Mouse (Mus musculus) c-Kit-positive CD71-positive TER-119-positive erythroid progenitor cells, embryonic 14.5 days (primary cell): ENCODE results near the gene Ppp1r12a.
A peak's percentile ranks its signal among the peaks of the same experiment; 100 is the strongest.
"Not testable (repeated sequence)": the region's sequence is repeated elsewhere in the genome, so short reads cannot be mapped to it uniquely, and the experiment has no call there.

Experiments used
- DNase-seq: peaks from one replicate; pipeline ENCODE4 v3.0.0-alpha.2; 2013; ENCODE audit warnings: low spot score

Gene Ppp1r12a

DNA sequence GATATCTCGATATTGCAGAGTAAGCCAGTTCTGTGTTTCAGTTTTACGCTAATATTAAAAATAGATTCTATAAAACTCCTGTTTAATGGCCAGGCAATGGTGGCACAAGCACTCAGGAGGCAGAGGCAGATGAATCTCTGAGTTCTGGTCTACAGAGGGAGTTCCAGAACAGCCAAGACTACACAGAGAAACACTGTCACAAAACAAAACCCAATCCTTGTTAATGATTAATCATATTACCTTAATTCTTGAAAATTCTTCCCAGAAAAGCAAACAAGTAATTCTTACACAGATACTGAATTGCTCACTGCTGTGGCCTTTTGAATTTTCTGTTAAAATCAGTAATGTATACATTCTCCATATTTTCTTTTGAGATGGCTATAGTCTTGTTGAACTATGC is 37.0 kb downstream of the Ppp1r12a start:
- no peak for DNase-seq

DNA sequence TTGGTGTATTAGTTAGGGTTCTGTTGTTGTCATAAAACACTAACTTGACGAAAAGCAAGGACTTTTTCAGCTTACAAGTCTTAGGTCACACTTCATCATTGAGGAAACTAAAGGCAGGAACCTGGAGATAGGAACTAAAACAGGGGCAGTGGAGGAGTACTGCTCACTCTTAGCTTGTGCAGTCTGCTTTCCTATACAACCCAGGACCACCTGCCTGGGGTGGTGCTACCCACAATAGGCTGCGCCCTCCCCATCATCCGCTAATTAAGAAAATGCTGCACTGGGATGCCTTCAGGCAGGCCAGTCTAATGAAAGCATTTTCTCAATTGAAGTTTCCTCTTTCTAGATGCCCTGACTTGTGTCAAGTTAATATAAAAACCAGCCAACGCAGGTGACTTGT is 40.1 kb downstream of the Ppp1r12a start:
- DNase-seq = no peak

DNA sequence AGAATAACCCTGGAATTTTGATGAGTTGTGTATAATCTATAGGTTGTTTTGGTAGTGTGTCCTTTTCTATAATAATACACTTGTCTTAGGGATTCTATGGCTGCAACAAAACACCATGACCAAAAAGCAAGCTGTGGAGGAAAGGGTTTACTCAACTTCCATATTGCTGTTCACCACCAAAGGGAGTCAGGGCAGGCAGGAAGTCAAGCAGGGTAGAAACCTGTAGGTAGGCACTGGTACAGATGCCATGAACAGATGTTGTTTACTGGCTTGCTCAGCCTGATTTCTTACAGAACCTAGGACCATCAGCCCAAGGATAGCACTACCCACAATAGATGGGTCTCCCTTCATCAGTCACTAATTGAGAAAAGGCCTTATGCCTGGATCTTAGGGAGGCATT is 41.4 kb downstream of the Ppp1r12a start:
- no peak for DNase-seq

DNA sequence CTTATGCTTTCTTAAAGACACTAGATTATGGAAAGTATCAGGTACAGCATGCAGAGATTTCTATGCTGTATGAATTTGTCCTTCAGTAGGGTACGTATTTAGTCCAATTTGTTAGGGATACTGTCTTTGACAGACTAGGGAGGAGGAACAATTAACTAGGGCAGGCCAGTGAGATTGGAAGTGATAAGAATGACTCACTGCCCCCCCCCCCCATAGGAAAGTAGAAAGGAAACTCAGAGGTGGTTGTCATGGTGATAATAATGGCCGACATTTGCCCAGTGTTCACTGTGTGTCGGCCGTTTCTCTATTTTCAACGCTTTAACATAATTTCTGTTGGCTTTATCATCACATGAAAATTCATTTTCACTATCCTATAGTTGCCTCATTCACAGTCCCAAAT is 47.4 kb downstream of the Ppp1r12a start:
- no peak for DNase-seq

DNA sequence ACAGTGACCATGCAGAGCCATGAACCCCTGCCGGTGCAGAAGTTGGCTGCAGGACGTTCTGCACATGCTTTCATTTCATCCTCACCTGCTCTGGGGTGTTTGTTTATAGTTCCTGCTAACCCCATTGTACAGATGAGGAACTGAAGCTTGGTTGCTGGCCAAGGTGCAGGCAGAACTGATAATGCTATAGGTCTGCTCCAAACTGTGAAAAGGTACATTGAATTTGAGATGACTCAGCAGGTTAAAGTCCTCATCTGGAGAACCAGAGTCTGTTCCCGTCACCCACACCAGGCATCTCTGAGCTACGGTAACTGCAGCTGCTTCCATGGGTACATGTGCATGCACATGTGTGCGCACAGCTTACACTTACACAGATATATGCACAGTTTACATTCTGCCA is 62.4 kb downstream of the Ppp1r12a start:
- no peak for DNase-seq

DNA sequence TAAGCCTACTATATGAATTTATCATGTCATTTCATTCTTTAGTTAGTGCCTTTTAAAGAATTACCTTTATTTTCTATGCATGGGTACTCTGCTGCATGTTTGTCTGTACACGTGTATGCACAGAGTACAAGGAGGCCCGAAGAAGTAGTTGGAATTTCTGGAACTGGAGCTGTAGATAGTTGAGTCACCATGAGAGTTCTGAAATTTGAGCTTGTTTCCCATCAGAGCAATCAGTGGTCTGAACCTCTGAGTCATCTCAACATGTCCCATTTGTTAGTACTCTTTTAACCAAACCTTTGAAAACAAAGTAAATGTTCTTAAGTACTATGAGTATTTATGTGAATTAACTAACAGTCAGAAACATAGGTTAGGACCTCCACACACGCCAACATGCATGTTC is 75.1 kb downstream of the Ppp1r12a start:
- DNase-seq = no peak

DNA sequence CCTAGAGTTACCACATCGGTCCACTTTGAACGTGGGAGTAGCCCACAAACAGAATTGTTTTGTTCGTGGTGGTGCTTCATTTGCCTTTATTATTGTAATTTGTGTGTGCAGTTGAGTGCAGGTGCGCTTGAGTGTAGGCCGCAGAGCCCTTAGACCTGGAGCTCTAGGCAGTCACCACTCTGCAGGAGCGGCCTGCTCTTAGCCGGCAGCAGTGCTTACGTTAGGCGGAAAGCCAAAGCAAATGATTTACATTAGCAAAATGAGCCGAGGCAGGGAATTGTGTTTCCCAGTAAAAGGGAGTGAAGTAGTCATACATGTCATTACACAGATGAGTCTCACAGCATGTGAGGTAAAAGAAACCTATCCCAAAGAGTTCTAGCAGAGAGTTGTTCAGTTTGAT is 77.1 kb downstream of the Ppp1r12a start:
- no peak for DNase-seq

DNA sequence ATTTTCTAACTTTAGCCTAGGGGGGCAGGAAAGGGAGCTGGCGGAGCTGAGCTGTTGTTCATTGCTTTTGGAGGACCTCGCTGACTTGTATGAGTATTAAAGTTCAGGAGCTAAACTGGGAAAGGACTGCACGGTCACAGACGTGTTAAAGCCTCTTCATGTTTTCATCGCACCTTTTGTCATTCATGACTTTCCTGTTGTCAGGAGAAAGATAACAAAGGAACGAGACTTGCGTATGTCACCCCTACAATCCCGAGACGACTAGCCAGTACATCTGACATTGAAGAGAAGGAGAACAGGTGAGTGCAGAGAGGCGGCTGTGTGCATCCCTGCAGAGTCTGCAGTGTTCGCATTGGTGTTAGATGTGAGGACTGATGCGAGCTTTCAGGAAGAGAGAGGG is 88.7 kb downstream of the Ppp1r12a start:
- no peak for DNase-seq

DNA sequence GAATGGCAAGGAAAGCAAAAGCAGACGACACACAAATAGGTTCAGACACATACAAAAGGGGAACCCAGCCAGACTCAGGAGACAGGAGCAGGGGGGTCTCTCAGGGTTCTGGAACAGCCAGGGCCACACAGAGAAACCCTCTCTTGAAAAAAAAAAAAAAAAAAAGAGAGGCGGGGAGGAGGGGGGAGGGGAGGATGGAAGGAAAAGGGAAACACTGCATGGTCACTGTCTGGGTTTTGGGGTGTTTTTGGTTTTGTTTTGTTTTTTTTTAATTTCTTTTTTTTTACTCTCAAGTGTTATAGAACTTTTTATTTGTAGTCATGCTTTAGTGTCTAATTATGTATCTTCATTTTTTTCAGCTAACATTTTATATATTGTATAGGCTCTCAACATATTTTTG is 89.2 kb downstream of the Ppp1r12a start:
- DNase-seq = no peak

DNA sequence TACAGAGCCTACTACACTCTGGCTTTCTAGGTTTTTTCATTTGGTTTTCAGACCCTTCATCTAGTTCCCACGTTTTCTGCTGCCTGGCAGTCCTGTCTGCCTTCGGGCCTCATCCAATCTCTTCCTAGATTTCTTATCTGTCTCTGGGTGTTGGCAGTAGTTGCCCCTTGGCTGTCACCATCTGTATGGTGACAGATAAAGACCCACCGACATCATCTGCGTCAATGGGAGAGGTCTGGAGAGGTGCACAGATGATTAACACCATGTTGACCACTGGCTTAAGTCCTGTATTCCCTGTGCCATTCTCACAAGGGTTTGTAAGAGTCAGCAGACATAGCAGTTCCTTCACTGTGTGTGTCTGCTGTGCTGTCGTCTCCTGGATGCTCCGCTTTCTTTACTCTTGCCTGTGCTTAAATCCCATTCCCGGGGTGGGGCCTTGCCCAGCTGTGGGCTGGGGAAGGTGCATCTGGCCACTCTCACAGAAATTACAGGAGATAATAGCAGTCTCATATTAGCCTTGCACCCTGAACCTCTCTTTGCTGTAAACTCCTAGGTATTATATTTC is 93.9 kb downstream of the Ppp1r12a start:
- DNase-seq = peak; percentile 26

DNA sequence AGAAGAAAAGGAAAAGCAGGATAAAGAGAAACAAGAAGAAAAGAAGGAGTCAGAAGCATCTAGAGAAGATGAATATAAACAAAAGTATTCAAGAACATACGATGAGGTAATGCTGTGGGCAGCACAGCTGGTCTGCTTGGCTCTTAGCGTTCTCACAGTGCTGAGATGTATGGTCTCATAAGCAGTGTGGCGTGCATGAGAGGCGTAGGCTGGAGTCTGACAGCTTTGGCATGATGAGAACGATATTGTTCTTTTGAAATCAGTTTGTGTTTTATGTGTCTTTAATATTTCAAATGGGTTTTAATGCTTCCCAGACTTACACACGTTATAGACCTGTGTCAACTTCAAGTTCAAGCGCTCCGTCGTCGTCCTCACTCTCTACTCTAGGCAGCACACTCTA is 98.9 kb downstream of the Ppp1r12a start:
- DNase-seq = no peak

DNA sequence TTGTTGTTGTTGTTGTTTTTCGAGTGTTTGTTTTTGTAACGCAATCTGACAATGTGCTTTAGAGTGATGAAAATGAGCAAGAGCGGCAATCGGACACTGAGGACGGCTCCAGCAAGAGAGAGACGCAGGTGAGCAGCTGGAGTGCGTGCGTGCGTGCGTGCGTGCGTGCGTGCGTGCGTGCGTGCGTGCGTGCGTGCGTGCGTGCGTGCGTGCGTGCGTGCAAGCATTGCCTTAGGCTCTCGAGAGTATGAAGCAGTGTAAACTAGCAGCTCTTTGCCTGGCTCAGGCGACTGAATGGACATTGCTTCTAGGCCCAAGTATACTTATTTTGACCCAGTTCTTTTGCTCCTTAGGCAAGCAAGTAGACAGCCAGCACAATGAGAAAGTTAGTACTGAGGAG is 102.6 kb downstream of the Ppp1r12a start:
- DNase-seq = no peak

DNA sequence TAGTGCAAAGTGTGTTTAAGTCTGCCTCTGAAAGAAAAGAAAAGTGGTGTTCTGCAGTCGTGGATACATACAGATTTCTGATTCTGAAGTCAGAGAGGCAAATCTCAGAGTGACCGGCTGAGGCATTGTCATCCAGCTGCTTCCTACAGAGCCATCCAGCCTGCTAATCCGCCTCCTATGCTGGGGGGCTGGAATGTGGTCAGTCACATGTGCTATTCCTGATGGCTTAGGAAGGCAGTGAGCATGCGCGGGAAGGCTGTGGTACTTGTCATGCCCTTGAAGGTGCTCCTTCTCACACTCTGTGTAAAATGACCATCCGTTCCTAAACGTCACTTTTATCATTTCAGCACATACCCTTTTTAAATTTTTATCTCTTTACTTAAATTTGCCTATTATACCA is 109.2 kb downstream of the Ppp1r12a start:
- DNase-seq = no peak

DNA sequence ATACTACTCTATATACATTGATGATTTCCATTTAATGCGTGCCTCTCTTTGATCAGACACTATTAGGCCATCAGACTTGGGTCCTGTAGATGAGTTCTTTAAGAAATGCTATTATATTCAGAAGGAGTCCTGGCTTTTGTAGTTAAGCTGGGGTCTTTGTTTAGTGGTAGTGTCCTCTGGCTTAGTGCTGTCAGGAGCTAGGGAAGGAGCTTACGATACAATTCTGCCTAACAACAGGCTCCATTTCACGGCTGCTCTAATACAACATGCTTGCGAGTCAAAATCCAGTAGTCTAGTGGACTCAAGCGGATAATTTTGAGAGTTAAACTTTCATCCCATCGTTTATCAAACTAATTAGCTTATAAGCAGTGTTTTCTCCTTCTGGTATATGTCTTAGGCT is 114.7 kb downstream of the Ppp1r12a start:
- DNase-seq = no peak

DNA sequence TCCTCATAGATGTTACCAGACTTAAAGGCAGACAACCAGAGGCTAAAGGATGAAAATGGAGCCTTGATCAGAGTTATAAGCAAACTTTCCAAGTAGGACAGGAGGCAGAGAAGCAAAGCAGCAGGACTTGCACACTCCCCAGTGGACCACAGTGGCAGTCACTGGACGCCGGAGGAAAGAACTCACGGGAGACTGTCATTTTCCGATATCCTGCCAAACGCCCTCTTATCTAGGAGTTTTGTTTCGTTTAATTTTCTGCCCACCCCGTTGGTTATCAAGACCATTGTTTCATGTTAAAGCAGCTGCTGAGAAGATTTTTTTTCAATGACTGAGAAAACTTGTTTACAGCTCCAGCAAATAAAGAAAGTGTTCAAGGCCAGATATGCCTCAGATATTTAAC is 115.2 kb downstream of the Ppp1r12a start:
- no peak for DNase-seq

DNA sequence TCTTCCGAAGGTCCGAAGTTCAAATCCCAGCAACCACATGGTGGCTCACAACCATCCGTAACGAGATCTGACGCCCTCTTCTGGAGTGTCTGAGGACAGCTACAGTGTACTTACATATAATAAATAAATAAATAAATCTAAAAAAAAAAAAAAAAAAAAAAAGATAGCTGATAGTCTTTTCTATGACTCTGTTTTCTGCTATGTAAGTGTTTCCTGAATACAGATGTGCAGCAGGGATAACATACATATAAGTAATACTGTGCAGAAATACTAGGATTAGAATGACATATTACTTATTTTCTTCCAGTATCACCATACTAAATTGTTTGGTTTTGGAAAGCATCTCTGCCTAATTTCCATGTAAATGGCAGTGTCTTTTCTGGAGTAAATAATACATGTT is 119.1 kb downstream of the Ppp1r12a start:
- not testable (repeated sequence) for DNase-seq

DNA sequence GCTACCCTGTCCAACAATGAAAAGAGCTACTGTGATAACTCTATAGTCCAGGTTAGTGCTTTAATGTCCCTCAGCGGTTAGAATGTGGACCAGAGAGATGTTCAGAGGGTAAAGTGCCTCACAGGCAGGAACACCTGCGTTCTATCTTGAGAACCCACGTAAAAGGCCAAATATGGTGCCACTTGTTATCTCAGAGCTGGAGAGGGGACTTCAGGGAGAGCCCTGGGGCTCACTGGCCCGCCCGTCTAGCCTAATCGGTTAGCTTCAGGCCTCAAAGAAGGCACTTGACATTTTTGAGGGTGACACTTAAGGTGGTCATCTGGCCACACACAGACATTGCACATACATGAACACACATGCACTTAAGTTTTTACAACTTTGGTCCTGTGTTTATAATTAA is 120.4 kb downstream of the Ppp1r12a start:
- DNase-seq = no peak

DNA sequence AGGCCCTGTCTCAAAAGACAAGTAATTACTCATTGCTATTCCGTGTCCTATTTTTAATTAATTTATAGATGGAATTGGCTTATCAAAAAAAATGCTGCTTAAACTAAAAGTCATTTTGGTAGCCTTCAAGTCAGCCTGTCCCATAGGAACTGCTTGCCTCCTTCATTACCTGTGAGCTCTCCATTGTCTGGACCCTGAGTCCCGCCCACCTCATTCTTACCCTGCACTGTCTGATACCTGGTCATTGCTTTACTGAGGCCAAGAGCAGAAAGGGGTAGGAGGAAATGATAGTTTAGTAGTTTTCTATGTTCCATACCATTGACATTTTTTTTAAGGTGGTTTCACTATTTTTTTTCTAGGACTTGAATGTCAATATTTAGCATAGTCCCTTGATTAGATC is 121.4 kb downstream of the Ppp1r12a start:
- DNase-seq = no peak

DNA sequence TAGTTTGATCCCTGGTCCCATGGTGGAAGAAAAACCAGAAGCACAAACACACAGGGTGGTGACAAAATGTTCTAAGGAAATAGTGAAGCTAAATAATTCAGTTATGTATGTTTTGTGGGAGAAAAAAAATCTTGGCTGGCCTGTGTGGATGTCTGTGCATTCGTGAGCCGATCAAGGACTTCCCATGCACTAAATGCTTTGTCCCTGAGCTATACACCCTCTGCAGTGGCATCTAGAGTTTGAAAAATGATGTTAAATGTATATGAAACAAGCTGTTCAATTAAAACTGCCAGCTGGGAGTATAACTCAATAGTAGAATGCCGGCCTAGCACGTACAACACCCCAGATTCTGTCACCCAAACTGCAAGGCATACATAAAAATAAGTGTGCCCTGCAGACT is 121.8 kb downstream of the Ppp1r12a start:
- no peak for DNase-seq

DNA sequence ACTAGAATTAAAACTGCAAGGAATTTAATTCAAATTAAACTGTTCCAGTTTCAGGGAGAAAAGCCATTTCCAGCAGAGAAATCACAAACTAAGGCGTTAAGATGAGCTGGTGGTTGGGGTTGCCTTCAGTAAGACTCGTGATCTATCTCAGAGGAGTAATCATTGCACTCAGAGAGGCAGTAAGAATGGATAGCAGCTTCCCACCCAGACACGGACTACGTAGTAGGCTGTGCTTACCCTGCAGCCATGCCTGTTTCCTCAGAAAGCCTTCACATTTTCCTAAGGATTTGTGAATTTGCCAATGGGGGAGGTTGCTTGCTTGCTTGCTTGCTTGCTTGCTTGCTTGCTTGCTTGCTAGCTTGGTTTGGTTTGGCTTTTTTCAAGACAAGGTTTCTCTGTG is 122.5 kb downstream of the Ppp1r12a start:
- DNase-seq = no peak

DNA sequence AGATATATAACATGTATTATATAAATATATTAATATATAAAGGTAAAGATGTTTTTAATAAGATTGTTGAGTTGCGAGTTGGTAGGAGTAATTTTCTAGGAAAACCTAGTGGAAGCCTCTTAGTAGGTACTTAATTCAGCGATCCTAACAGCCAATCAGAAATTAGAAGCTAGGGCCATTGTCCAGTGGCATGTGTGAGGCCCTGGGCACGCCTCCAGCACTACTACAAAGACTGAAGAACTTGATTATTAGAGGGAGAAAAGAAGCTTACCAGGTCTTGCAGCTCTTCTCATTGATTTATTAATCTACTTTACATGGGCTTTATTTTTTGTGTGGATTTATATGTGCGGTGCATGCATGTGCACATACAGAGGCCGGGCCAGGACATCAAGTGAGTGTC is 123.0 kb downstream of the Ppp1r12a start:
- DNase-seq = no peak

DNA sequence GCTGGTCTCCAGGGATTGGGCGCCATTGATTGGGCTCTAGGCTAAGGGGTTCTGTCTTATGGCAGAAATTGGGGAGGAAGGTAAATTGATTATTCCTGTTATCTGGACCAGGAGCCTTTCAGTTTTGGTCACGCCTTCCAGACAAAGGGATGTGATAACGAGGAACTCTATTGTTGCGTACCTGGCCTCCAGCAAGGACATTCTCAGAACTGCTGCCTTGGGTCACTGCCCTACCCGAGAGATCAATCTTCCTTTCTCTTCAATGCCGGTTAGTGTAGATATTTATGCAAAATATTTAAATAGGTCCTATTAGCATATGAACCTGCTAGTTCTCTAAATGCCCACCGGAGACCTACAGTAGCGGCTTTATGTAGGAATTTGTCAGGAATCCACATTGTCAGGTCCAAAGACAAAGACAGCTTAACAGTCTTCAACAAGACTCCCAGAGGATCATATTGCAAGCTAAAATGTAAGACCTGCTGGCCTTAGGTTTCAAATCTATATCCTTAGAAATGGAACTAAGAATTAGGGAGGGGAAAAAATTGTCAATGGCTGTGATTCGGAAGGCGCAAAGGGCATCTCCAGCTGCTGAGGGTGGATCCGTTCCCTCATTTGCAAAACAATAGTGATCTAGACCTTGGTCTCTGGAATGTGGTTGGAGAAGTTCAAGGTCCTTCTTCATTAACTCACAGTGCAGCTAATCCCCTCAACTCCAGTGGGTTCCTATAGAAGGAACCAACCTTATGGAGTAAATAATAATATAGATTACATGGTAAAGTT is 124.9 kb downstream of the Ppp1r12a start:
- DNase-seq = no peak

DNA sequence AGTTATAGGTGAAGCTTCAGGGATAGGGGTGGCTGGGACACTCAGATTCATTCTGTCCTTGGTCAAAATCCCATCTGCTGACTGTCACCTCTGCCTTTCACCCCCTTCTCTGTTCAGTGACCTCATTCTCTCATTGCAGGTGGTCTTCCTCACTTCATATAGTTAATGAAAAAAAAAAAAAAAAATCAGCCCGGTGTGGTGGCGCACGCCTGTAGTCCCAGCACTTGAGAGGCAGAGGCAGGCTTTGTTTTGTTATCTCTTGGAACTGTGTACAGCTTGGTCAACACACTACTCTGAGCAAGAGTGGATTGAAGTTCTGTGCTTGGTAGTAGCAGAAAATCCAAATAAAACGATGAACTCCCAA is 125.4 kb downstream of the Ppp1r12a start:
- no peak for DNase-seq

DNA sequence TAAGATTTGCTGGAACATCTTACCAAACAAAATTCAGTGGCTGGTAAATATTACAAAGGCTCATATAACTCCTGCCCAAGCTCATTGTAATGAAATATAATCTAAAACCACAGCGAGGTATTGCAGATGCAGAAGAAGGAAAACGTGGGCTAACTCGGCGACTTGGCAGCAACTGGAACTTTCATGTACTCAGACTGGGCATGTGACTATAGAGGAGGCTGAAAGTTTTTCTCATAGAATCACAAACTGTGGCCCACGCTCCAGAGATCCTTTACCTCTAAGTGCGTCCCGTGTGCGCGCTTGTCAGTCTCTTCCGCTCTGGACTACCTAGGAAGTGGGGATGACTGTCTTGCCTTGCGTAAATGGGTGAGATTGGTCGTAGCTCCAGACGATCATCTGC is 128.1 kb downstream of the Ppp1r12a start:
- DNase-seq = no peak
